Mouse (Mus musculus) hindbrain, embryonic 12.5 days (tissue): Measurements from ENCODE around the gene Krt18. TPM values are rescaled to one million over a fixed set of nuclear protein-coding genes. Genes with fewer than 3 reads are reported as not detected.

Experiments
- ATAC-seq: fragments of 200-750 bp; cut with Nextera tagmentation; 2 replicates; pipeline ENCODE4 v1.8.0; 2017; ENCODE audit warnings: moderate TSS enrichment; ENCODE audit not compliant: low FRiP score
- H3K27ac ChIP-seq: fragments of 300-500 bp; sonication (generic); 2 replicates; pipeline ENCODE4 v1.5.1; 2016; ENCODE audit warnings: mild to moderate bottlenecking
- H3K27me3 ChIP-seq: fragments of 300-500 bp; sonication (generic); 2 replicates; pipeline ENCODE4 v1.6.1; 2016; ENCODE audit warnings: mild to moderate bottlenecking
- H3K36me3 ChIP-seq: fragments of 300-500 bp; sonication (generic); 2 replicates; pipeline ENCODE4 v1.6.1; 2016; ENCODE audit warnings: mild to moderate bottlenecking
- H3K4me1 ChIP-seq: fragments of 300-500 bp; sonication (generic); 2 replicates; pipeline ENCODE4 v1.6.1; 2016
- H3K4me2 ChIP-seq: fragments of 300-500 bp; sonication (generic); replicated peaks from 2 replicates; pipeline ENCODE4 v1.6.1; 2016; ENCODE audit warnings: mild to moderate bottlenecking
- H3K4me3 ChIP-seq: fragments of 300-500 bp; sonication (generic); 2 replicates; pipeline ENCODE4 v1.5.1; 2016; ENCODE audit warnings: mild to moderate bottlenecking
- H3K9ac ChIP-seq: fragments of 300-500 bp; sonication (generic); 2 replicates; pipeline ENCODE4 v1.6.1; 2016; ENCODE audit warnings: mild to moderate bottlenecking, moderate library complexity
- H3K9me3 ChIP-seq: fragments of 300-500 bp; sonication (generic); replicated peaks from 2 replicates; pipeline ENCODE4 v1.6.1; 2016; ENCODE audit warnings: mild to moderate bottlenecking
- WGBS: fragments of 180-500 bp; shearing (Covaris S2); methylation state at CpG from one replicate; pipeline ENCODE4 v1.1.7; 2016; 5-methylcytosine and 5-hydroxymethylcytosine counted together
- polyA plus RNA-seq: library from polyadenylated mRNA; unstranded; fragments of >200 nt; fragmentation: Nextera tagmentation; extraction: Ambion mirVana; gene quantifications from 2 replicates; pipeline ENCODE4 v1.2.1, GENCODE M21; 2016

Krt18 gene
- polyA plus RNA-seq, 1 experiment from 2014 or later: 30.0 TPM

- no peak for ATAC-seq
- WGBS: 91% methylated on average over 11 of the region's 11 CpGs
Measured at GRCm38 (mm10) chr15:101999676-102000335, 28.2 kb upstream of the Krt18 start.

GRCm38 (mm10) chr15:102002646-102003488, 25.1 kb upstream of the Krt18 start:
- peak; percentile 30; the same call in 1 of the 2 replicates for ATAC-seq
- Histone ChIP-seq H3K4me1 (peaks cover 34% of the 10 kb centered on the region), H3K27me3 (peaks cover 64% of the 10 kb centered on the region), H3K27ac (no peak overlapping the region), H3K4me2 (peak overlapping the region; percentile 50), H3K9ac (peak overlapping the region; percentile 50; the same call in 1 of the 2 replicates), H3K4me3 (peak overlapping the region; percentile 30), H3K36me3 (no peaks in the 10 kb centered on the region), H3K9me3 (no peaks in the 10 kb centered on the region)
- WGBS: 2% methylated on average over 34 of the region's 34 CpGs

More at GRCm38 (mm10) chr15:101999676-102000335, 28.2 kb upstream of the Krt18 start:
- H3K4me2 ChIP-seq: no peak overlapping the region
- no peak overlapping the region for H3K27ac ChIP-seq
- H3K27me3 ChIP-seq: peaks cover 49% of the 10 kb centered on the region
- H3K4me1 ChIP-seq: peaks cover 14% of the 10 kb centered on the region
- 0 out of 2 replicates have a peak, but pooled peaks cover 5% of the 10 kb centered on the region for H3K9me3 ChIP-seq
- H3K4me3 ChIP-seq: no peak overlapping the region
- H3K9ac ChIP-seq: no peak overlapping the region
- H3K36me3 ChIP-seq: no peaks in the 10 kb centered on the region

GRCm38 (mm10) chr15:102003516-102003915, 24.5 kb upstream of the Krt18 start:
- no peaks in the 10 kb centered on the region for H3K9me3 ChIP-seq
- H3K4me2 ChIP-seq: peak overlapping the region; percentile 50
- H3K27me3 ChIP-seq: peaks cover 60% of the 10 kb centered on the region
- H3K9ac ChIP-seq: no peak overlapping the region; the same call in 1 of the 2 replicates
- WGBS: 14% methylated on average over 12 of the region's 12 CpGs
- ATAC-seq: no peak
- no peaks in the 10 kb centered on the region for H3K36me3 ChIP-seq
- H3K4me3 ChIP-seq: peak overlapping the region; percentile 30
- H3K4me1 ChIP-seq: peaks cover 37% of the 10 kb centered on the region
- no peak overlapping the region for H3K27ac ChIP-seq

- H3K9ac ChIP-seq: peak within 1 kb of the TSS; percentile 50; the same call in 1 of the 2 replicates
- H3K36me3 ChIP-seq: no peaks in the 10 kb centered on the region
- ATAC-seq: no peak
- no peaks in the 10 kb centered on the region for H3K9me3 ChIP-seq
- H3K4me1 ChIP-seq: peaks cover 37% of the 10 kb centered on the region
- no peak within 1 kb of the TSS for H3K27ac ChIP-seq
- peak within 1 kb of the TSS; percentile 30 for H3K4me3 ChIP-seq
- H3K4me2 ChIP-seq: peak within 1 kb of the TSS; percentile 50
- 17% methylated on average over 11 of the region's 11 CpGs for WGBS
- peaks cover 60% of the 10 kb centered on the region for H3K27me3 ChIP-seq
Measured at GRCm38 (mm10) chr15:102004189-102004588, 23.8 kb upstream of the Krt18 start, which contains the start of gene Krt8. Gene Krt8, minus strand, starts transcription at chr15:102004482.

- Histone ChIP-seq H3K27ac (no peak overlapping the region), H3K4me1 (peaks cover 39% of the 10 kb centered on the region), H3K9me3 (no peaks in the 10 kb centered on the region), H3K4me2 (no peak overlapping the region), H3K36me3 (no peaks in the 10 kb centered on the region), H3K27me3 (peaks cover 58% of the 10 kb centered on the region), H3K9ac (no peak overlapping the region), H3K4me3 (no peak overlapping the region)
- WGBS: 27% methylated on average over 4 of the region's 4 CpGs
- ATAC-seq: no peak
Measured at GRCm38 (mm10) chr15:102005290-102005689, 22.7 kb upstream of the Krt18 start.

GRCm38 (mm10) chr15:102006317-102006716, 21.7 kb upstream of the Krt18 start:
- Histone ChIP-seq H3K4me1 (peaks cover 41% of the 10 kb centered on the region), H3K27ac (no peak overlapping the region)
- no peak for ATAC-seq

GRCm38 (mm10) chr15:102007097-102008069, 20.6 kb upstream of the Krt18 start:
- 48% methylated on average over 12 of the region's 12 CpGs for WGBS
- Histone ChIP-seq H3K27ac (peak overlapping the region; percentile 32; the same call in 1 of the 2 replicates), H3K4me1 (peaks cover 38% of the 10 kb centered on the region)

More at GRCm38 (mm10) chr15:102006317-102006716, 21.7 kb upstream of the Krt18 start:
- Histone ChIP-seq H3K27me3 (peaks cover 48% of the 10 kb centered on the region), H3K36me3 (no peaks in the 10 kb centered on the region), H3K4me3 (no peak overlapping the region), H3K4me2 (no peak overlapping the region), H3K9me3 (no peaks in the 10 kb centered on the region), H3K9ac (no peak overlapping the region)
- WGBS: 46% methylated on average over 11 of the region's 11 CpGs

GRCm38 (mm10) chr15:102010569-102011245, 17.3 kb upstream of the Krt18 start:
- H3K36me3 ChIP-seq: no peaks in the 10 kb centered on the region
- no peak overlapping the region for H3K4me2 ChIP-seq
- no peak overlapping the region for H3K4me3 ChIP-seq
- no peaks in the 10 kb centered on the region for H3K9me3 ChIP-seq
- H3K27ac ChIP-seq: no peak overlapping the region
- no peak overlapping the region for H3K9ac ChIP-seq
- peaks cover 8% of the 10 kb centered on the region for H3K27me3 ChIP-seq
- 76% methylated on average over 3 of the region's 3 CpGs for WGBS
- ATAC-seq: no peak
- peaks cover 25% of the 10 kb centered on the region for H3K4me1 ChIP-seq

More at GRCm38 (mm10) chr15:102007097-102008069, 20.6 kb upstream of the Krt18 start:
- no peaks in the 10 kb centered on the region for H3K36me3 ChIP-seq
- H3K9me3 ChIP-seq: no peaks in the 10 kb centered on the region
- H3K4me3 ChIP-seq: no peak overlapping the region
- no peak overlapping the region for H3K4me2 ChIP-seq
- peak; percentile 40; the same call in 1 of the 2 replicates for ATAC-seq
- H3K9ac ChIP-seq: no peak overlapping the region
- H3K27me3 ChIP-seq: peaks cover 40% of the 10 kb centered on the region

- no peak for ATAC-seq
- no peak overlapping the region for H3K4me3 ChIP-seq
- no peaks in the 10 kb centered on the region for H3K36me3 ChIP-seq
- WGBS: 54% methylated on average over 4 of the region's 4 CpGs
- no peak overlapping the region for H3K27ac ChIP-seq
- H3K4me1 ChIP-seq: peaks cover 20% of the 10 kb centered on the region
- H3K4me2 ChIP-seq: no peak overlapping the region
- no peak overlapping the region for H3K9ac ChIP-seq
- H3K9me3 ChIP-seq: no peaks in the 10 kb centered on the region
- peaks cover 5% of the 10 kb centered on the region; the same call in 1 of the 2 replicates for H3K27me3 ChIP-seq
Measured at GRCm38 (mm10) chr15:102012260-102012765, 15.7 kb upstream of the Krt18 start.

- no peaks in the 10 kb centered on the region for H3K9me3 ChIP-seq
- no peak overlapping the region for H3K9ac ChIP-seq
- 53% methylated on average over 3 of the region's 3 CpGs for WGBS
- H3K4me2 ChIP-seq: no peak overlapping the region
- H3K4me1 ChIP-seq: peaks cover 15% of the 10 kb centered on the region; the same call in 1 of the 2 replicates
- H3K27me3 ChIP-seq: peaks cover 2% of the 10 kb centered on the region; the same call in 1 of the 2 replicates
- H3K4me3 ChIP-seq: no peak overlapping the region
- no peak for ATAC-seq
- no peaks in the 10 kb centered on the region for H3K36me3 ChIP-seq
- H3K27ac ChIP-seq: no peak overlapping the region
Measured at GRCm38 (mm10) chr15:102013651-102014050, 14.3 kb upstream of the Krt18 start.

GRCm38 (mm10) chr15:102014848-102015247, 13.1 kb upstream of the Krt18 start:
- H3K4me3 ChIP-seq: no peak overlapping the region
- peaks cover 2% of the 10 kb centered on the region; the same call in 1 of the 2 replicates for H3K27me3 ChIP-seq
- no peaks in the 10 kb centered on the region for H3K36me3 ChIP-seq
- H3K27ac ChIP-seq: no peak overlapping the region
- peaks cover 15% of the 10 kb centered on the region; the same call in 1 of the 2 replicates for H3K4me1 ChIP-seq
- 68% methylated on average over 2 of the region's 4 CpGs for WGBS
- H3K9ac ChIP-seq: no peak overlapping the region
- H3K4me2 ChIP-seq: no peak overlapping the region
- no peaks in the 10 kb centered on the region for H3K9me3 ChIP-seq
- ATAC-seq: no peak
